Mouse (Mus musculus) cerebellum, adult 11 months (tissue): ENCODE results near the gene Pik3c2g.

Experiments used
- DNase-seq: peaks from one replicate; pipeline ENCODE4 v3.0.0; 2022

Pik3c2g gene

DNA sequence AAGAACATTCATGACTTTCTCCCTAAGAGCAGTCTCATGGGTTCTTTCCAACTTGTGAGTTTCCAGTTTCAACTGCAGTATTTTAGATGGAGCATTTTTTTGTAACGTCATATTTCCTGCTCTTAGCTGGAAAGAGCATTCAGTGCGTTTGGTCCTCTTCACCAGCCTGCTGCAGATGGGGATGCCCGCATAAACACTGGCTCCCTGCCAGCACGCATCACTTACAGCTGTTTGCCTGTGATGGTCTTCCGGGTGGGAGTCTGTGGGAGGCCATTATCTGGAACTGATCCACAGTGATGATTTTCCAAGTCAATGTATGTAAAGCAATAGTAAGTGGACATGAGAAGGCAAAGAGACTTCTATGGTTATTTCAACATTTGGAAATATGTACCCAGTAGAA, 151.3 kb downstream of the Pik3c2g start:
- DNase-seq, result no peak

DNA sequence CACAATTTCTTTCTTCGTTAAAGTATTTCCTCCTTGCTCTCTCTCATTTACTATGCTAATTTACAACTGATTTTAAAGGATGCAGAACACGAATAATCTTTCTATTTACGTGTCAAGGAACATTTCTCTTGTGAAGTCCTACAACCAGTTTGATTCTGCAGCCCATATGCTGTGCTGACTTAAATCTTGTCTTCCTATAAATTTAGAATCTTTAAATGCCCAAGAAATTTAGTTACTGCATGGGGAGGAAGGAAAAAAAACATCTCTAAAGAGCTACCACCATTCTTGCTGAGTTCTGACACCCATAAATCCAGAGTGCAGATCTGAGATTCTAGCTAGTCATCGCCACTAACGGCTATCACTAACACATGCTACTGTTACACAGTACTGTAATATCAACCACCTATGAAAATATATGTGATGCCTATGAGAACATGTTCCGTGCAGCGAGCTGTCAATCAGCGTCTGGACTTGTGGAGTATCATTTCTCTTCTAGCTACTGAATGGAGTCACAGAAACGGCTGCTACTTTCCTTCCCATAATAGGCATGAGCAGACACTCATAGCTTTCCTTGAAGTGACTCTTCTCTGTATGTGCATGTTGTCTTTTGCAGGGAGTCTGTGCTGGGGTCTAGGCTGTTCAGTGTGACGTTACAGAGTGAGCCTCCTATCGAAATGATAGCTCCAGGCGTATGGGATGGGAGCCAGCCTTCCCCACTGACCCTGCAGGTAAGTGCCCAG, 155.8 kb downstream of the Pik3c2g start:
- no peak for DNase-seq

DNA sequence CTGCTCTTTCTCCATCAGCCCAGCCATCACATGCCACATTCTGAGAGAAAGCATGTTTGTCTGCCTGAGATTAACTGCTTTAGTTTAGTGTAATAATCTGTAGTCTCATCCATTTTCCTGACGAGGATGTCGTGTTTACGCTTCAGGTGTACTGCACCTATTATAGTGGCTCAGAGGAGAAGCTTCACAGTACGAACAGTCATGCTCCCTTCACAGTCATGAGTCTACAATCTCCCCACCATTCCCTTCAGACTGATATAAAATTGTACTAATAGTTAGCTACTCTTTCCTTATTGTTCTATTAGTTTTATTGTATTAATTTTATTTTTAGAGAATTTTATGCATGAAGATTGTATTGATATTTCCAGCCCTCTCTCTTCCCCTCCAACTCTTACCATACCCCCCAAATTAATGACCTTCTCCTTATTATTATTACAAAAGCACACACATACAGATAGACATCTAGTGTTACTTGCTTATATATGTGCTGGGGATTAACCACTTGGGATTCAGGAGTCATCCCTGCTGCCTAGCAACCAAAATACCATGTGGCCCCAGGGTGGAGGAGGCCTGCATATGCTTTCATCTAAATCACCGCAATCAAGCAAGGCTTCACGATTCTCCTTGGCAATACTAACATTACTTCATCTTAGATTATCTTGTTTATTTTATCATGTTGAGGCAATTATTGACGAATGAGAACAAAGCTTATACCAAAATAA, 159.9 kb downstream of the Pik3c2g start:
- no peak for DNase-seq

DNA sequence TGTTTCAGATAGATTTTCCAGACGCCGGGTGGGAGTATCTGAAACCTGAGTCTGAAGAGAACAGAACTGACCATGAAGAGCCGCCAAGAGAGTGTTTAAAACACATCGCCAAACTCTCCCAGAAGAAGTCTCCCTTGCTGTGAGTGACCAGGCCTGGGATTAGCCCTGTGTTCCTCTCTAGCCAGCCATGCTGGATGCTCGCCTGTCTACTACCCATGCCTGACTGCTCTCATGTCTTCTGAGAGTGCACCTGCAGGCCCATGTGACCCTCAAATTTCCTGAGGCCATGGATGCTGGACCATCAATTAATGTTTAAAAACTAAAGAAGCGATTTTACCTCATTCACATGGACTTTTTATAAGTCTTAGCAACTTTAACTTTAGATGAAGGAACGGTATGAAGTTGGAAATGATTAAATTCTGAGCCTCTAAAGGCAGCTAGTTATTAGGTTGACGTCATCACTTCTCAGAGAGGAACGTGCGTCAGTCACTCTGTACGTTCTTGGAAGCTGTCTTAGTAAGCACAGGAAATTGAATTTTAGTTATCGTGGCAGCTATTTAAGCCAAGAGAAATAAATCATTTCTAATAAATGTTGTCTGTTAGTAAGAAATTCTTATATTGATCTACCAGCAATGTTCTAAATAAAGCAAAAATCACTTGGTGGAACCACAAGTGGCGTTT, 161.2 kb downstream of the Pik3c2g start:
- no peak for DNase-seq

DNA sequence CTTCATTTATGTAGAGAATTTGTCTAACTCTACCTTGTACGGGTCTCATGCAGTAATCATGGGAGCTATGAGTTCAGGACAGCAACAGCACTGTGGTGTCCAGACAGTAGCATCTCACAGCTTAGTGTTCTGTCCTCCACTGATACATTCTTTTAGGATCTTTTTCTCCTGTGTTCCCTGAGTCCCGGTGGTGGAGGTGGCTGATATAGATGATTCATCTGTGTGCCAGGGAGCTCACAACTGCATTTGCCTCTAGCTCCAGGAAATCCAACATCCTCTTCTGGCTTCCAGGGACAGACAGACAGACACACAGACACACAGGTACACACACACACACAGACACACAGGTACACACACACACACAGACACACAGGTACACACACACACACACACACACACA, 163.6 kb downstream of the Pik3c2g start:
- no peak for DNase-seq

DNA sequence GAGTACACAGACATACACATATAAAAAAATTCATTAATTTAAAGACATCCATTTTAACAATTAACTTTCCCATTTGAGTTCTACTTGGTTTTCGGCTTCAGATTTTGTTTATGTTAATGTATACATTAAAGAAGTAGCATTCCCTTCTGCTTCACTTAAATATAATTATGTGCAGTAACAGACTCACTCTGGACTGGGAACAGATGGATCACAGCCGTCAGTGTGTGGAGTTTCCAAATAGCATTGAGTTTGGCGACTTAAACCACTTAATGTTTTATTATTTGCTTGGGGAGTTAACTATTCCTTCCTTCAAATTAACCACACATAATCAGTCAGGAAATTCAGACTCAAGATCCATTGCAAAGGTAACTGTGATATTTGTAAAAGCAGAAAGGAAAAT, 164.0 kb downstream of the Pik3c2g start:
- no peak for DNase-seq

DNA sequence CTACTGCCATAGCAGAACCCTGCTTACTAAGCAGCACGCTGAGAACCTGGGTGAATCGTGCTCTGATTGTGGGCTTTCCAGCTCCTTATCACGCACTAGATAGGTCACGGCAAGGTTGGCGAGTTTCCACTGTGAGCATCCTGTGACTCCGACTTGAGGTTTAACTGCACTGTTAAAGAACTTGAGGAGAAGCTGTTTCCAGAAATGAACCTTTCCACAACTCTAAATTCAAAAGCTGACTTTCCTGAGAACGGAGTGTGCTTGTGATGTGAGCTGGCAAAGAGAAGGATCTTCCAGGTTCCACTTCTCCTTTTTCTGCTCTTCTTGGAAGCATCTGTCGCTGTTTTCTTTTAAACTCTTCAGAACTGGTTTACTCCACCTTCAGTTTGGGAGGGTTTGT, 170.9 kb downstream of the Pik3c2g start:
- DNase-seq, result no peak

DNA sequence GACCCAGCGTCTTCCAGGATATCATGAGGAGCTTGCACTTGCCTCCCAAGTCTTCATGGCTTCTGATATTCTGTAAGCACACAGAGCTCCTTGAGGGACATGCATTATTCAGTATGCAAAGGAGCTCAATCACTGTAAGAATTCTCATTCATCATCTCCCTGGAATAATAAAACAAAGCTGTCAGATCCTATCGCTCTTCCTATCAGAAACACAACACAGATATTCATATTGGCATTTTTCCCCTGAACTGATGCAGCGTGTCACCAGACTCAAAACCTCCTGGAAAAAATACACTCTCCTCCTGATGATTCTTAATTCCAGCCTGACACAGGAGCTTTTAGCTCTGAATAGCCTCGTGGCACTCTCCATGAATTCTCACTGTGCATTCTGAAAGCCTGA, 174.0 kb downstream of the Pik3c2g start:
- DNase-seq, result no peak

DNA sequence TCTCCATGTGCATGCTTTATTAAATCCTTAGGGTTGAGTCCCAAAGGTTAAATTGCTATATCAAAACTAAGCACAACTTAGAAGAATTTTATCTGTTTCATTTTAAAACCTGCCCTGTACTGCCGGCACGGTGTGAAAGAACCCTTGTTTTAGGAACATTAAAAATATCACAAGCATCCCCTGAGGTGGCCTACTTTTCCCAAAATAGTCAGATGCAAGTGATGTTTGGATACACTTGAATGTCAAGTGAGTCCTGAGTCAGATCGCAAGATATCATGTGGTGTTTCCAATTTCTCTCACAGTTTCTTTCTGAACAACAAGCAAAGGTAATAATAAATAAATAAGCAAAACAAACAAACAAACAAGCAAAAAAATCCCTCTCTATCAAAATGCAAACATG, 177.4 kb downstream of the Pik3c2g start:
- DNase-seq, result no peak

DNA sequence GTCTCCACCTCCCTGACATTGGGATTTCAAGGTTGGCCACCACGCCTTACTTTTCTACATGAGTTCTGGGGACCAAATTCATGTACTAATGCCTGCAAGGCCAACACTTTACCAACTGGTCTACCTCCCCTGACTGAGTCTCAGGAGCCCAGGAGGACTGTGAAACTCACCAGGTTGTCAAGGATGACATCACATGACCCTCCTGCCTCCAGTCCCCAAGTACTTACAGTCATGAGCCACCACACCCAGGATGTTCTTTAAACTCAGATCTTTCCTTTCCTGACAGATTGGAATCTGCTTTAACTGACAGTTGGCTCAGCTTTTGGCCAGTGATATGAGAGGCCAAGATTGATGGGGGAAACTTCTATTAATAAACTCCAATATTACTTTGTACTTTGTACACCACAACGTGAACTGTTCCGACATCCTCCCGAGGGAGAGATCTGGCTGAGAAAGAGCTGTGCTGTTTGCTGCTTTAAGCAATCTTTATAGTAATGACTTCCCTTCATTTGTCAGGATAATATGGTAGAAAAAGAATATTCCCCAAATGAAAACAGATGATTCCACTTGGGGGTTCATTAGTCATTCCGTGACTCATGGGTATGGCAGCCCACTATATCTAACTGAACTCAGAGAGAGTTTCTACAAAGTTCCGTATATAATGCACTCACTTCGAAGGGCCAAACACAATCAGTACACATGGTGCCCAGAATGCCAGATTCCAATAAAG, 182.9 kb downstream of the Pik3c2g start:
- no peak for DNase-seq

DNA sequence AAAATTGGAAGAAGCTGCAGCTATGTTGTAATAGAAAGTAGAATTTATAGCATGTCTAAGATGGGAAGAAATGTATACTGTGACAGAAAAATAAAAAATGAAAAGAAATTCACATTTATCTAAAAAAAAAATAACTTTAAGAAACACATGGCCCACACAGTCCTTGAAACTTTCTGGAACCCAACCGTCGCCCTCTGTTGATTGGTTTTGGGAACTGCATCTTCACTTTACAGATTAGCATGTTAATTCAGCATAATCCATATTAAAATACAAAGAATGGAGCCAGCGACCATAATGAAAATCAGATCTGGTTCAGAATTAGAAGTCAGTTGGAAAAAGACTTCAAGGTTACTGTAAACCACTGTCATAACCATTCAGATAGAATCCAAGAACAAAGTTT, 183.5 kb downstream of the Pik3c2g start:
- DNase-seq, result no peak

DNA sequence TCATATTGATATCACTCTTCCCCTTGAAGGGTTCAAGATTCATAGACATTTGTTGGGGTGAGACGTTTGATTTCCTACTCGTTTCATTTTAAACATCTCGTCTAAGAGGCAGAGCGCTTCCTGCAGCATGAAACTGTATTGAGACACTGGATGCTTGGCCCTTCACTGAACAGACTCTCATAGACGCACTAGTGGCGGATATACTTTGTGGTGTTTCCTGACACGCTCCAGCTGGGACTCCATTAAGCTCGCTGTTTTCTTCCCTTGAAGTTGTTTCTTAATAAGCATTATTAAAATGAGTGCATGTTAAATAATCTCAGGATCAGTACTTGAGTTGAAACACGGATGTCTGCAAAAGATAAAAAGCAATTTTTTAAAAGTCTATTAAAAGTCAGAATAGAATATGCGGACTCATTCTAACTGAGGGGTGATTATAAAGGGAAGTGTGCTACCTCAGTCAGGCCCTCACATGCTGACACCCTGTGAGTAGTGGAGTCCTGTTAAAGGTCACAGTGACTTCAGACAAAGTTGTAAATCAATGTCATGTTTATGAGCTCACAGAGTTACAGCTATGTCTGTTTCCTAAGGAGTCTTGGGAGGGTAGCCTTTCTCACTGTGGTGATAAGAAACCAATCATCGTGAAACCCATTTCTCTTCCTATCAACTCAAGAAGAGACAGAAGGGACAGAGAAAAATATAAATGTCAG, 190.7 kb downstream of the Pik3c2g start:
- no peak for DNase-seq

DNA sequence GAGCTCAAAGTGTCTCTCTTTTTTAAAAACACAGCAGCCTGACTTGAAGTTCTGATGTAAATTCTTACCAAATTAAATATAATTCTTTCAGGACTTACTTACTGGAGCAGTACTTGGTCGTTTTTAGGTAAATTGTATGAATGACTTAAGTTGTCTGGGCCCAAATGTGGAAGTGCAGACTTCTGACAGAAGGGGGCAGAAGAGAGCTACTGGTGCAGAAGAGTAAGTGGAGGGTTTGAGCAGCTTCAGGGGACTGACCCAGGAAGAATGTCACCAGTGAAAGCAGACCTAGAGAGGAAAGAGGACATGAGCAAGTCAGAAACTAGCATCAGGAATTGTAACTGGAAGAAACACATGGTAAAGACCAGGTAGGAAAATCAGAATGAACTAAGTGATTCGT, 193.0 kb downstream of the Pik3c2g start:
- no peak for DNase-seq

DNA sequence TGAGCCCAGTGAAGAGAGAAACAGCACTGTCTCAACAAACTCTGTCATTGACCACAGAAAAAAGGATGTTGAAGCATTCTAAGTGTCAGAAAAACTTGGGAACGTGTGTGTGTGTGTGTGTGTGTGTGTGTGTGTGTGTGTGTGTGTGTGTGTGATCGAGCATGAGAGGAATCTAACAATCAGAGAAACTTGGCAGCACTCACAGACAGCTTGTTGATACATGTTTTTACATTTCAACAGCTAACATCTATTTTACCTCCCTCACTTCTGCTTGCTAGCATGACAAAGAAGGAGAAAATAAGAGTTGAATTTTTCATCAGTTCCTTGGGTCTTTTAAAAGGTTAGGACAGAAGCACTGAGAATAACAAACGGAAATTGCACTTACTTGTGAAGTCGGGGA, 202.5 kb downstream of the Pik3c2g start:
- no peak for DNase-seq

DNA sequence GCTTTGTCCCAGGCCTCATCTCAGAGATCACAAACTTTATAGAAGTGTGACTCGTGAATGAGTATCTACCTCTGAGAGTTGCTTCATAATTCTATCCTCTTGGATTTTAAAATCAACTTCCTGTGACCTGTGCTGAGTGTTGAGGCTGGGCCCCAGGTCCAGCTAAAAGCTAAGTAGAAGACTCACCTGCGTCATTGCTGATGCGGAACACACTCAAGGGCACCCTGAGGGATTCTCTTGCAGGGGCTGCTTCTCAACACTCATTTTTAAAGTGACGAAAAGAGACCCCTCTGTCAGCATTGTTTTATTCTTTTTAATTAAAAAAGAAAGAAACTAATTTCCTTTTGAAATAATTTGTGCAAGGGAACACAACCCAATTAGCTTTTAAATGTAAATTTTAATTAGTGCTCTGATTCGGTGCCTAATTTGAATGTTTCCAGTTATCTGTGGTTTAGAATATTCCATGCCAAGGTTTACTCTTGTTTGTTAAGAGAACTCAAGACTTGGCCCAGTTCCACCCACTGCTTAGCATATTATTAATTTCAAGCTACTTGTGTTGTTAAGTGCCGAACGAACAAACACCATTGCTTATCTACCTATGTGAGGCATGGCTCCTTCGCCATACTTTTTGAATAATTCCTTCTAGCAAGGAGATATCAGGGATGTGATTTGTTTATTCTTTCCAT, 212.7 kb downstream of the Pik3c2g start:
- no peak for DNase-seq

DNA sequence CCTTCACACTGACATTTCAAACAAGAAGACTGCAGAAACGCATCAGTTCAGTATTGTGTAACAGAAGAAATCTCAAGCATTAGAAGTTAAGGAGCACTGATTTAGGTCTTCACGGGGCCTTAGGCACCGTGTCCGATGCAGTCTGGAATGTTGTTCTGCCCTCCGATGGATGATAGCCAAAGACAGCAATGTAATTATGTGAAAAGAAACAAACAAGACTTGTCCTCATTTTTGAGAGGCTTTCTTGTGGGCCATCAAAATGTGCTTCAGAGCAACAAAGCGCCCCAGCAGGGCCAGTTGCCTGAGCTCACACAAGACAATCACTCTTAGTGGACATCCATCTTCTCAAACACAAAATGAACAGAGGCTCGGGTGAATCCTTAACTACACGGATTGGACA, 234.9 kb downstream of the Pik3c2g start:
- DNase-seq, result no peak

DNA sequence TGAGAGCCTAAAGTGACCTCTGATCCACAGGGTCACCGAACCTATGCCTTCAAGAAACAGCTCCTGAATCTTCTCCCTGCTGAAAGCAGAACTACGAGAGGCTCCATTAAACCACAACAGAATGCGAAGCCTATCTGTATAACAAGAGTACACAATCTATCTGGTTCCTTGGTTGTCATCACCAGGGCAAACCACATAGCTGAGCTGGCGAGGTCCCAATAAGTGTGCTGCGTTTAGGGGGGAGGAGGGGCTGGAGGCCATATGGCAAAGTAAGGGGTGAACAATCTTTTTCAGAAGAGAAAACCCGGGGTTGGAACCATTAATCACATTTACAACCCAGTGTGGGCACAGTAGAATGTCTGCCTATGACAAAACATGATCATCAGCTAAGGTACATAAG, 251.2 kb downstream of the Pik3c2g start:
- no peak for DNase-seq

DNA sequence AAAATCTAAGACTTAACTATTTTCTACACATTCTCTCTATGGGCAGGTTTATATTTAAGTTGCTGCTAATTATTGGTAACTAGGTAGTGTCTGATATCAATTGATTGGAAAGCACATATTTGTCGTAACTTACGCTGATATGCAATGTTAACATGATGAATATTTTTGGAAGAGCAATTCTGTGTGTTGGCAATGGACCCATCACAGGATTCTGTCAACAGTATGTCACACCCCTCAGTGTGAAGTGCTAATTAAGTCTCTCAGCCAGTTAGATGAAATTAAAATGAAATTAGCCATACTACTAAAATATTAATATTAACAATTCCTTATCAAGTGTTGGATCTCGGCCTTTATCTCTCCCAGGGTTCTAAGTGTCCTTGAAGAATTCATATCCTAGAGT, 251.7 kb downstream of the Pik3c2g start:
- no peak for DNase-seq

DNA sequence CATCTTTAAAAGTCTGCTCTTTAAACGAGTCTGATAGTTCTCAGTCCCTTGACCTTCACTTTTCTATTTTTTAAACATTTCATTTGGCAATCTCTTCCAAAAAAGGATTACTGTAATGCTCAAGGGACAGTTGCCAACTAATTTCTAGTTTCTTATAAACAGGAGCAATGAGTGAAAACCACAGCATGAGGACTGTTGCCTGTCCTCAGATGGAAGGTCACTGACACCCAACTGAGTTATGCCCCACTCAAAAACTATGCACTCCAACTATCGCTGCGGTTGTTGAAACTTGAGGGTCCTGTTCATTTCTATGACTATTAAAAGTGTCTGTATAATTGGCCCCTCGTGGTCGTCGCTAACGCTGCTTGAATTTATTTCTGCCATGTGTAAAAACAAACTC, 252.9 kb downstream of the Pik3c2g start:
- DNase-seq, result no peak

DNA sequence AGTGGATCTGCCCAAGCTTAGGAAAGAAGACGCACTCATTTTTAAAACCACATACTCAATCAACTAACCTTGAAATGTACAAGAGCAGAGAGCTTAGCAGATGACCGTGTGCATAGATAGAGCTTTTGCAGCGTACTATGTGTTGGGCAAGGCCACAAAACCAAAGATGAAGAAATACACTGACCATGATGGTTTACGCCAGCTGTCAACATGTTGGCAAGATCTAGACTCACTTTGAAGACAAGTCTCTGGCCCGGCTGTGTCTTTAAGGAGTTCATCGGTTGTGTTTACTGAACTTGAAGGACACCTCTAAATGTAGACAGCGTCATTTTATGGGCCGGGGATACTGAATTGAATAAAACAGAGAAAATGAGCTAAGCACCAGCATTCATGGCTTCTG, 254.3 kb downstream of the Pik3c2g start:
- no peak for DNase-seq

DNA sequence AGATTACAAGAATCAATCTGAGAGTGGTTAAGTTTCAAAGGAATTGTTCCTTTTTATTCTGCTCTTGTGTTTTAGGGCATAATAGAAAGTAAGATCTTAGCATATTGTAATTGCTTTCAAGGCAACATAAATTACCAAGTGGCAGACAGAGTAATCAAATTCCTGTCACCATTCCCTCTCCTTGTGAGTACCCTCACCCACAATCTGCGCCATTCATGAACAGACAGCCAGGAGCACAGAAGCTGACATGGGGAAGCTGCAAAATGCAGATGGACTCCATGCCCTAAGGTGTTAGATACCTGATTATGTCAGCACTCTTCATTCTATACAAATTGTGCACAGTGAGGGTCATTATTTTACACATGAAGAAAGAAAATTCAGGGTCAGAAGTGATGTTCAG, 255.6 kb downstream of the Pik3c2g start:
- DNase-seq, result no peak

DNA sequence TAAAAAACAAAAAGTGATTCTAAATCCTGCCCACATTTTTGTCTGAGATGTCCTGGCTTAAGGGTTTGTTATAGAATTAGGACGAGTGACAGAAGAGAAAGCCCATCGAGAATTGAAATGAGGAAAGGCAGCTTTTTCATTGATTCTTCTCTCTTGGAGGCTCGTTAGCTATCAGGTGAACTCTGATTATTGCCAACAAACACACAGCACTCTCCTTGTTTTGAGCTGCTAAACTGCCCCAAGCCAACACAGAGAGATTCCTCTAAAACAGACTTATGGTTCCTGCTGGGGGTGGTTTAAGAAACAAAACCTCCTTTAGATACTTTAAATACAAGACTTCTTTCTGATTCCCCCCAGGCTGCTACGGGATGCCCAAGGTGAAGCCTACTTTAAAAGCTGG, 256.5 kb downstream of the Pik3c2g start:
- DNase-seq, result no peak
